Mouse (Mus musculus): Measurements from ENCODE around the gene Serpina3m.
A peak's percentile ranks its signal among the peaks of the same experiment; 100 is the strongest.
"Not testable (repeated sequence)": the region's sequence is repeated elsewhere in the genome, so short reads cannot be mapped to it uniquely, and the experiment has no call there.

Gene Serpina3m

GRCm38 (mm10) chr12:104391057-104391456 lies 52.8 kb downstream of the Serpina3m start:
- not testable (repeated sequence) for DNase-seq

- no peak for DNase-seq
These were observed 65.7 kb downstream of the Serpina3m start for GRCm38 (mm10) chr12:104403968-104404367.

- no peak for DNase-seq
These were observed 68.2 kb downstream of the Serpina3m start, which contains the start of gene Serpina3n for GRCm38 (mm10) chr12:104406454-104406885. TSS of gene Serpina3n (plus strand) at chr12:104406729.

GRCm38 (mm10) chr12:104412507-104412906 lies 74.2 kb downstream of the Serpina3m start:
- DNase-seq = no peak

GRCm38 (mm10) chr12:104414576-104414975 lies 76.3 kb downstream of the Serpina3m start:
- DNase-seq = no peak

GRCm38 (mm10) chr12:104415625-104416315 lies 77.5 kb downstream of the Serpina3m start:
- DNase-seq = peak; percentile 8 to 10

- peak; percentile 65 to 88 for DNase-seq
These were observed 80.3 kb downstream of the Serpina3m start for GRCm38 (mm10) chr12:104418340-104419135.

- peak in 1 of 2 experiments; percentile 15 for DNase-seq
These were observed 80.8 kb downstream of the Serpina3m start for GRCm38 (mm10) chr12:104419136-104419462.

GRCm38 (mm10) chr12:104422615-104423392 lies 84.5 kb downstream of the Serpina3m start:
- peak; percentile 64 to 75 for DNase-seq

GRCm38 (mm10) chr12:104425591-104425990 lies 87.3 kb downstream of the Serpina3m start:
- no peak for DNase-seq

GRCm38 (mm10) chr12:104426915-104427314 lies 88.6 kb downstream of the Serpina3m start:
- DNase-seq = peak; percentile 14 to 59

GRCm38 (mm10) chr12:104431359-104431758 lies 93.1 kb downstream of the Serpina3m start:
- no peak for DNase-seq

- DNase-seq = no peak
These were observed 94.9 kb downstream of the Serpina3m start for GRCm38 (mm10) chr12:104433214-104433613.

- DNase-seq = peak; percentile 7 to 21
These were observed 95.9 kb downstream of the Serpina3m start for GRCm38 (mm10) chr12:104433951-104434735.

- DNase-seq = peak; percentile 69 to 90
These were observed 101.9 kb downstream of the Serpina3m start for GRCm38 (mm10) chr12:104440087-104440760.

- DNase-seq = no peak
These were observed 105.4 kb downstream of the Serpina3m start for GRCm38 (mm10) chr12:104443716-104444115.
